Mouse (Mus musculus): ENCODE results near the gene Stard9.

DNA sequence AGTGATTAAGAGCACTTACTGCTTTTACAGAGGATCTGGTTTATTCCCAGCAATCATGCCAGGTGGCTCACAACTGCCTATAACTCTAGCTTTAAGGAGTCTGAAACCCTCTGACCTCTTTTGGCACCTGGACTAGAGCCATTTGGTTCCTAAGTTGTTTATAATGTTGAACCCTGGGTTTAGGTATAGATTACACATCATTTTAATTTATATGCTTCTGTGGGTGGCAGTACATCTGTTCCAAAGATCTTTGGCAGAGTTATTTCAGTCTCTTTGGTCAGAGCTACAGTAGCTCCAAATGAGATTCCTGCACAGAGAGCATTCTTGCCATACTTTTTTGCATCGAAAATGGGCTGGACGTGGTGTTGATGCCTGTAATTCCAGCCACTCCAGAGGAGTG, 31.2 kb upstream of the Stard9 start:
- TF ChIP-seq CTCF (IDR thresholded peaks at IDR 0.05; ENCODE audit: low read depth) = no peak
- no peak for TF ChIP-seq EP300 (IDR thresholded peaks at IDR 0.05; ENCODE audit: low read depth)
